Mouse (Mus musculus) forebrain, embryonic 12.5 days (tissue): ENCODE data around the gene Urb1. TPM values are rescaled to one million over a fixed set of nuclear protein-coding genes. Genes with fewer than 3 reads are reported as not detected.

Source experiments
- ATAC-seq: fragments of 200-750 bp; cut with Nextera tagmentation; 2 replicates; pipeline ENCODE4 v1.8.0; 2017; ENCODE audit warnings: moderate TSS enrichment; ENCODE audit not compliant: low FRiP score
- H3K27ac ChIP-seq: fragments of 300-500 bp; sonication (generic); 2 replicates; pipeline ENCODE4 v1.5.1; 2016; ENCODE audit warnings: mild to moderate bottlenecking
- H3K27me3 ChIP-seq: fragments of 300-500 bp; sonication (generic); 2 replicates; pipeline ENCODE4 v1.6.1; 2016; ENCODE audit warnings: mild to moderate bottlenecking
- H3K36me3 ChIP-seq: fragments of 300-500 bp; sonication (generic); replicated peaks from 2 replicates; pipeline ENCODE4 v1.6.1; 2016; ENCODE audit warnings: mild to moderate bottlenecking
- H3K4me1 ChIP-seq: fragments of 300-500 bp; sonication (generic); 2 replicates; pipeline ENCODE4 v1.6.1; 2016
- H3K4me2 ChIP-seq: fragments of 300-500 bp; sonication (generic); 2 replicates; pipeline ENCODE4 v1.6.1; 2016; ENCODE audit warnings: mild to moderate bottlenecking, moderate library complexity
- H3K4me3 ChIP-seq: fragments of 300-500 bp; sonication (generic); replicated peaks from 2 replicates; pipeline ENCODE4 v1.5.1; 2016; ENCODE audit warnings: mild to moderate bottlenecking
- H3K9ac ChIP-seq: fragments of 300-500 bp; sonication (generic); 2 replicates; pipeline ENCODE4 v1.6.1; 2016; ENCODE audit warnings: mild to moderate bottlenecking
- H3K9me3 ChIP-seq: fragments of 300-500 bp; sonication (generic); 2 replicates; pipeline ENCODE4 v1.6.1; 2016
- WGBS: fragments of 180-500 bp; shearing (Covaris S2); methylation state at CpG from one replicate; pipeline ENCODE4 v1.1.7; 2016; 5-methylcytosine and 5-hydroxymethylcytosine counted together
- polyA plus RNA-seq: library from polyadenylated mRNA; unstranded; fragments of >200 nt; fragmentation: Nextera tagmentation; extraction: Ambion mirVana; gene quantifications from 2 replicates; pipeline ENCODE4 v1.2.1, GENCODE M21; 2016

The Urb1 gene
- polyA plus RNA-seq, 1 experiment from 2014 or later = 13.9 TPM

DNA sequence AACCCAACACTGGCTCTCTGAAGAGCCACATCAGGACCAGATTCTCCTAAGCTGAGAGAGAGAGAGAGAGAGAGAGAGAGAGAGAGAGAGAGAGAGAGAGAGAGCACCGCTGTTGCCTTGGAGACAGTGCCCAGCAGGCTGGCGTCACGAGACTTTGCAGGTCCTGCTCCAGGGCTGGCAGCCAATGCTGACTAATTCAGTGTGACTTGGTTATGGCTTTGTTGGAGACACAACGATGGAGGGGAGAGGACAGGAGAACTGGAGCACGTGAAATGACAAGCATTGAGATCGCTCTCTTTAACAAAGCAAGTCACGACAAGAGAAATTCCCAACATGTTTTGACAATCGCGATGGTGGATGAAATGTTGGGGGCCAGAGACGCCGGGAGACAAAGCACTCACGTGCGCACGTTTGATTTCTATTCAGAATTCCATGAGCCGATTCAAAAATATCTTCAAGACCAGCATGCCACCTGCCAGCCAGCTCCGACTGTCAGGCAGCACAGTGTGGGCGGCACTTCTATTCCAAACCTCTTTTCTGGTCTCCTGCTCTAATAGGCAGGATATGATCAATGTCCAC is 100.4 kb downstream of the Urb1 start:
- Histone ChIP-seq H3K27ac (peak overlapping the region; percentile 76), H3K4me3 (peak overlapping the region; percentile 17; the same call in 1 of the 2 replicates), H3K36me3 (no peaks in the 10 kb centered on the region), H3K4me2 (peak overlapping the region; percentile 46), H3K9ac (0 out of 2 replicates have a peak overlapping the region, but pooled peaks have one; percentile 29), H3K27me3 (peaks cover 14% of the 10 kb centered on the region; the same call in 1 of the 2 replicates), H3K4me1 (peaks cover 32% of the 10 kb centered on the region), H3K9me3 (no peaks in the 10 kb centered on the region)
- 23% methylated on average over 17 of the region's 17 CpGs for WGBS
- peak; percentile 87 for ATAC-seq

DNA sequence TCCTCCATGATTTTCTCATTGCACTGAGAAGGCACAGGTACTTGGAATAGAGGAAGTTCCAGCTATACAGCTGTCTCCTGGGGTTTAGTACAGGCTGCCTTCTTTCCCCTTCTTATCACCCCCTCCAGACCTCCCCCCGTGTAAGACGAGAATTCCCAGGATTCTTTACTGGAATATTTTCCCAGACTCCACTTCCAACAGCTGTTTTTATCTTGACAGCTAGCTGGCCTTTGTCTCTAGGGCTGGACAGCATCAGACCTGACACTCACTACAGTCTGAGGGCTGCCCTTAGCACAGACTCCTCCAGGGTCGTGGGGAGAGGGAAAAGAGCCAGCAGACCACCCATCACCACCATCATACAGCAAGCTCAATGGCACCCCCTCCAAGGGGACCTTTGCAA is 103.9 kb downstream of the Urb1 start:
- Histone ChIP-seq H3K9ac (no peak overlapping the region), H3K36me3 (no peaks in the 10 kb centered on the region), H3K4me1 (peaks cover 19% of the 10 kb centered on the region), H3K4me2 (no peak overlapping the region), H3K4me3 (no peak overlapping the region), H3K27ac (no peak overlapping the region), H3K9me3 (no peaks in the 10 kb centered on the region), H3K27me3 (no peaks in the 10 kb centered on the region; the same call in 1 of the 2 replicates)
- WGBS = 58% methylated on average over 3 of the region's 3 CpGs
- no peak for ATAC-seq

DNA sequence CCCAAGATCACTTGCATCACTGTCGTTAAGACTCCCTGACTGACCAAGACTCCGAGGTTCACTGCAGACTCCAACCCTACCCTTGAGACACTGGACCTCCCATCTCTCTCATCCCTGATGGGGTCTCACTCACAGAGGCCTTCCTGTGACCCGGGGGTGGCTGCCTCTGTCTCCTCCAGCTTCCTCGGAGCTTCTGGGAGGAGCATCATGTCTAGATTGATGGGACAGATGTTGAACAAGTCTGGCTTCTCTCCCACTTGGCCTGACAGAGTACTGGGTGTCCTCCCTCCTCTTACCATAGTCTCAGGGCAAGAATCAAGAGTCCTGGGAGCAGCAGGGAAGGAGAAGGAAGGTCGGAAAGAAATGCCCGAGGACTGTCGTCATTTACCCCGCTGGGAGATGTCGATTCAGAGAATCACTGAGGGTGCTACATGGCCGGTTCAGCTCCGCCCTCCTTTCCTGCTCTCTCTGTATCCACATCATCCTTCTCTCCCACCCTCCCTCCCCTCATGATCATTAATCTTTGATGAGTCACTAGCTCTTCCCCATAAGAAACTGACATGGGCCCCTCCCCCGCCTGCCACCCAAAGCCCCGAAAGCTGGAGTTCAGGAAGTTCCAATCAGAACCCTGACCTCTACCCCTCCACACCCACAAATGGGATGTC is 105.9 kb downstream of the Urb1 start:
- H3K4me3 ChIP-seq = no peak overlapping the region
- no peak overlapping the region for H3K4me2 ChIP-seq
- no peak for ATAC-seq
- 85% methylated on average over 13 of the region's 13 CpGs for WGBS
- H3K27me3 ChIP-seq = no peaks in the 10 kb centered on the region
- H3K4me1 ChIP-seq = peaks cover 4% of the 10 kb centered on the region; the same call in 1 of the 2 replicates
- no peak overlapping the region for H3K27ac ChIP-seq
- no peak overlapping the region for H3K9ac ChIP-seq
- no peaks in the 10 kb centered on the region for H3K36me3 ChIP-seq
- H3K9me3 ChIP-seq = no peaks in the 10 kb centered on the region

DNA sequence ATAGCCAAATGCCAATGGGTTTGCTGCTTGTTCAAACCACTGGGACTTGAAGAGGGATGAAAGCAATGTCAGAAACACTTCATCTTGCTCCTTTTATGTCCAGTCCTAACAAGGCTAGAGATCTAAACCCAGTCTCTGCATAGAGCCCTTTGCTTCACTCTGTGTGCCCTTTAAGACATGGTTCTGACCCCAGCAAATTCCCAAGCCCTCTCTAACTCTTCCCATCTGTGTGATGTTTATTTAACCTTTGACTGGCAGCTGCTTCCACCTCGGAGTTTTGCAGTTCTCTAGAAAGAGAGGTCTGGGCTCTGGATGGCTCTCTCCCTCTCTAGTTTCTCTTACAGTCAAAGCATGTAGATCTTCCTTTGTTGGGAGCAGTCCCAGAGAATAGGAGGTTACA is 106.6 kb downstream of the Urb1 start:
- H3K27ac ChIP-seq = no peak overlapping the region
- no peaks in the 10 kb centered on the region for H3K27me3 ChIP-seq
- WGBS = 43% methylated on average over 1 of the region's 1 CpGs
- H3K9ac ChIP-seq = no peak overlapping the region
- no peaks in the 10 kb centered on the region for H3K9me3 ChIP-seq
- no peak overlapping the region for H3K4me3 ChIP-seq
- no peaks in the 10 kb centered on the region for H3K36me3 ChIP-seq
- ATAC-seq = no peak
- H3K4me2 ChIP-seq = no peak overlapping the region
- no peaks in the 10 kb centered on the region for H3K4me1 ChIP-seq

DNA sequence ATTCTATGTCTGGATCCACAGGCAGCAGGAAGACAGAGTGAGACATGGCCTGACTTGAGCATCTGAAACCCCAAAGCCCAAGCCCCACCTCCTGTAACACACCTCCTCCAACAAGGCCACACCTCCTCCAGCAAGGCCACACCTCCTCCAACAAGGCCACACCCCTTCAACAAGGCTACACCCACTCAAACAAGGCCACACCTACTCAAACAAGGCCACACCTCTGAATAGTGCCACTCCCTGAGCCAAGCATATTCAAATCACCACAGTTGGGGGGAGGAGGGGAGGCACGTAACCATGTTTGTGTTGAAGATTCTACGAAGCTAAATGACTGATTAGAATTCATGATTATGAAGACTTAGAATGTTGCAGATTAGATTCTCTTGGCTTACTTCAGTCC is 108.7 kb downstream of the Urb1 start:
- H3K27me3 ChIP-seq = no peaks in the 10 kb centered on the region
- H3K9ac ChIP-seq = no peak overlapping the region
- 81% methylated on average over 2 of the region's 2 CpGs for WGBS
- no peaks in the 10 kb centered on the region for H3K9me3 ChIP-seq
- no peak for ATAC-seq
- no peak overlapping the region for H3K4me2 ChIP-seq
- H3K27ac ChIP-seq = no peak overlapping the region
- 0 out of 2 replicates have a peak, but pooled peaks cover under 1% of the 10 kb centered on the region for H3K4me1 ChIP-seq
- H3K4me3 ChIP-seq = no peak overlapping the region
- H3K36me3 ChIP-seq = no peaks in the 10 kb centered on the region

Other genes starting within 250 kb of the Urb1 start
- 80.1 and 82.0 TPM in 2 replicates for gene Mis18a, start 83.0 kb downstream of the Urb1 start, polyA plus RNA-seq
- gene Mrap, start 72.2 kb downstream of the Urb1 start, polyA plus RNA-seq = not detected in 2 replicates
- 2.6 and 3.6 TPM in 2 replicates for gene Eva1c, start 16.3 kb upstream of the Urb1 start, polyA plus RNA-seq
- 49.6 and 51.0 TPM in 2 replicates for gene Cfap298, start 124.7 kb upstream of the Urb1 start, polyA plus RNA-seq
- gene Synj1, start 200.9 kb upstream of the Urb1 start, polyA plus RNA-seq = 25.2 and 26.6 TPM in 2 replicates
- gene Paxbp1, start 234.1 kb upstream of the Urb1 start, polyA plus RNA-seq = 105 TPM in 2 replicates